Mouse (Mus musculus) lung, postnatal 0 days (tissue): ENCODE measurements at regions not wholly inside any gene's neighbourhood (a gene's known extent, or its start where the extent isn't known, plus 50 kb on each side); places are given as distances from the start of the nearest gene placed in this dataset.

Source experiments
- CTCF ChIP-seq: IDR thresholded peaks from 2 replicates; pipeline ENCODE4 v1.5.1; 2016; ENCODE audit warnings: antibody characterized with exemption, mild to moderate bottlenecking
- EP300 ChIP-seq: IDR thresholded peaks from 2 replicates; pipeline ENCODE4 v1.6.1; 2016; ENCODE audit warnings: antibody characterized with exemption, mild to moderate bottlenecking, control low read depth

- TF ChIP-seq CTCF: no peak
- no peak for TF ChIP-seq EP300
Observed at GRCm38 (mm10) chr17:91333790-91334189, 240.9 kb upstream of the Nrxn1 start.
